Mouse (Mus musculus) embryonic facial prominence, embryonic 13.5 days (tissue): ENCODE data around the gene Hoxd11. TPM values are rescaled to one million over a fixed set of nuclear protein-coding genes. Genes with fewer than 3 reads are reported as not detected.

Source experiments
- ATAC-seq: fragments of 200-750 bp; cut with Nextera tagmentation; 2 replicates; pipeline ENCODE4 v1.8.0; 2017; ENCODE audit warnings: low read depth; ENCODE audit not compliant: insufficient number of reproducible peaks, insufficient read depth, low FRiP score, low TSS enrichment
- H3K27ac ChIP-seq: fragments of 300-500 bp; sonication (generic); 2 replicates; pipeline ENCODE4 v1.5.1; 2015; ENCODE audit warnings: moderate library complexity, mild to moderate bottlenecking, inconsistent platforms
- H3K27me3 ChIP-seq: fragments of 300-500 bp; sonication (generic); 2 replicates; pipeline ENCODE4 v1.6.1; 2015; ENCODE audit warnings: mild to moderate bottlenecking, inconsistent platforms
- H3K36me3 ChIP-seq: fragments of 300-500 bp; sonication (generic); 2 replicates; pipeline ENCODE4 v1.6.1; 2015; ENCODE audit warnings: mild to moderate bottlenecking, inconsistent platforms
- H3K4me1 ChIP-seq: fragments of 300-500 bp; sonication (generic); 2 replicates; pipeline ENCODE4 v1.6.1; 2015; ENCODE audit warnings: inconsistent platforms
- H3K4me2 ChIP-seq: fragments of 300-500 bp; sonication (generic); 2 replicates; pipeline ENCODE4 v1.6.1; 2015; ENCODE audit warnings: moderate library complexity, mild to moderate bottlenecking, inconsistent platforms
- H3K4me3 ChIP-seq: fragments of 300-500 bp; sonication (generic); 2 replicates; pipeline ENCODE4 v1.5.1; 2015; ENCODE audit warnings: mild to moderate bottlenecking, inconsistent platforms
- H3K9ac ChIP-seq: fragments of 300-500 bp; sonication (generic); 2 replicates; pipeline ENCODE4 v1.6.1; 2015; ENCODE audit warnings: mild to moderate bottlenecking, inconsistent platforms
- H3K9me3 ChIP-seq: fragments of 300-500 bp; sonication (generic); 2 replicates; pipeline ENCODE4 v1.6.1; 2016; ENCODE audit warnings: inconsistent platforms
- WGBS: fragments of 180-500 bp; shearing (Covaris S2); methylation state at CpG from one replicate; pipeline ENCODE4 v1.1.7; 2015; ENCODE audit warnings: mixed read lengths; 5-methylcytosine and 5-hydroxymethylcytosine counted together
- polyA plus RNA-seq: library from polyadenylated mRNA; unstranded; fragments of >200 nt; fragmentation: Nextera tagmentation; extraction: Ambion mirVana; gene quantifications from 2 replicates; pipeline ENCODE4 v1.2.1, GENCODE M21; 2015

Hoxd11 gene
- polyA plus RNA-seq, 1 experiment from 2014 or later: not detected

GRCm38 (mm10) chr2:74693432-74693827, 14.1 kb downstream of the Hoxd11 start:
- Histone ChIP-seq H3K9me3 (no peaks in the 10 kb centered on the region), H3K4me1 (peaks cover 10% of the 10 kb centered on the region), H3K4me2 (no peak overlapping the region), H3K27me3 (peaks cover 95% of the 10 kb centered on the region), H3K9ac (no peak overlapping the region), H3K36me3 (no peaks in the 10 kb centered on the region), H3K4me3 (no peak overlapping the region), H3K27ac (no peak overlapping the region)
- no peak for ATAC-seq
- WGBS: 3% methylated on average over 4 of the region's 4 CpGs

DNA sequence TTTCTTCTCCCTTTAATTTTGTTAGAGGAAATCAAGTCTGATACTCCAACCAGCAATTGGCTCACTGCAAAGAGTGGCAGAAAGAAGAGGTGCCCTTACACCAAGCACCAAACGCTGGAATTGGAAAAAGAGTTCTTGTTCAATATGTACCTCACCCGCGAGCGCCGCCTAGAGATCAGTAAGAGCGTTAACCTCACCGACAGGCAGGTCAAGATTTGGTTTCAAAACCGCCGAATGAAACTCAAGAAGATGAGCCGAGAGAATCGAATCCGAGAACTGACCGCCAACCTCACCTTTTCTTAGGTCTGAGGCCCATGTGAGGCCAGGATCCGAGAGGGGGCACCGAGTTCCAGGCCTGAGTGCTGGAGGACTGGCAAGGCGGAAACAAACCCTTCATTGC, 14.7 kb downstream of the Hoxd11 start:
- Histone ChIP-seq H3K27ac (no peak overlapping the region), H3K36me3 (no peaks in the 10 kb centered on the region), H3K9ac (no peak overlapping the region), H3K4me1 (peaks cover 14% of the 10 kb centered on the region), H3K4me3 (no peak overlapping the region), H3K9me3 (no peaks in the 10 kb centered on the region), H3K27me3 (peaks cover 95% of the 10 kb centered on the region), H3K4me2 (no peak overlapping the region)
- ATAC-seq: no peak
- 1% methylated on average over 16 of the region's 16 CpGs for WGBS

- peaks cover 97% of the 10 kb centered on the region for H3K27me3 ChIP-seq
- peaks cover 14% of the 10 kb centered on the region for H3K4me1 ChIP-seq
- no peak overlapping the region for H3K4me2 ChIP-seq
- H3K9me3 ChIP-seq: no peaks in the 10 kb centered on the region
- ATAC-seq: no peak
- H3K36me3 ChIP-seq: no peaks in the 10 kb centered on the region
- H3K27ac ChIP-seq: no peak overlapping the region
- H3K4me3 ChIP-seq: no peak overlapping the region
- no peak overlapping the region for H3K9ac ChIP-seq
- 4% methylated on average over 1 of the region's 1 CpGs for whole genome bisulfite sequencing
These were observed 16.0 kb downstream of the Hoxd11 start for GRCm38 (mm10) chr2:74695383-74695782.

- no peaks in the 10 kb centered on the region for H3K36me3 ChIP-seq
- no peak for ATAC-seq
- no peak overlapping the region for H3K4me3 ChIP-seq
- H3K4me1 ChIP-seq: peaks cover 14% of the 10 kb centered on the region
- no peaks in the 10 kb centered on the region for H3K9me3 ChIP-seq
- no peak overlapping the region for H3K4me2 ChIP-seq
- peaks cover 100% of the 10 kb centered on the region for H3K27me3 ChIP-seq
- H3K27ac ChIP-seq: no peak overlapping the region
- WGBS: 2% methylated on average over 7 of the region's 7 CpGs
- H3K9ac ChIP-seq: no peak overlapping the region
These were observed 16.6 kb downstream of the Hoxd11 start for GRCm38 (mm10) chr2:74695813-74696430.

- Histone ChIP-seq H3K27ac (no peak overlapping the region), H3K4me1 (peaks cover 14% of the 10 kb centered on the region), H3K36me3 (no peaks in the 10 kb centered on the region), H3K4me2 (no peak overlapping the region), H3K4me3 (no peak overlapping the region), H3K9me3 (no peaks in the 10 kb centered on the region), H3K27me3 (peaks cover 100% of the 10 kb centered on the region), H3K9ac (no peak overlapping the region)
- WGBS: 1% methylated on average over 34 of the region's 34 CpGs
- ATAC-seq: no peak
These were observed 17.3 kb downstream of the Hoxd11 start for GRCm38 (mm10) chr2:74696442-74697335.

GRCm38 (mm10) chr2:74697567-74698121, 18.3 kb downstream of the Hoxd11 start, which contains the start of gene Hoxd9:
Gene Hoxd9, plus strand, starts transcription at chr2:74697727.
- Histone ChIP-seq H3K9me3 (no peaks in the 10 kb centered on the region), H3K27me3 (peaks cover 100% of the 10 kb centered on the region), H3K4me1 (peaks cover 14% of the 10 kb centered on the region), H3K27ac (no peak within 1 kb of the TSS), H3K4me2 (peak within 1 kb of the TSS; percentile 58), H3K4me3 (peak within 1 kb of the TSS; percentile 37), H3K36me3 (no peaks in the 10 kb centered on the region), H3K9ac (peak within 1 kb of the TSS; percentile 52)
- under 1% methylated on average over 43 of the region's 43 CpGs for WGBS
- no peak for ATAC-seq

GRCm38 (mm10) chr2:74698201-74699052, 19.1 kb downstream of the Hoxd11 start:
- ATAC-seq: no peak
- peak overlapping the region; percentile 37 for H3K4me3 ChIP-seq
- peak overlapping the region; percentile 52 for H3K9ac ChIP-seq
- H3K36me3 ChIP-seq: no peaks in the 10 kb centered on the region
- no peaks in the 10 kb centered on the region for H3K9me3 ChIP-seq
- no peak overlapping the region for H3K27ac ChIP-seq
- WGBS: under 1% methylated on average over 86 of the region's 86 CpGs
- H3K4me1 ChIP-seq: peaks cover 14% of the 10 kb centered on the region
- peaks cover 100% of the 10 kb centered on the region for H3K27me3 ChIP-seq
- H3K4me2 ChIP-seq: peak overlapping the region; percentile 58

DNA sequence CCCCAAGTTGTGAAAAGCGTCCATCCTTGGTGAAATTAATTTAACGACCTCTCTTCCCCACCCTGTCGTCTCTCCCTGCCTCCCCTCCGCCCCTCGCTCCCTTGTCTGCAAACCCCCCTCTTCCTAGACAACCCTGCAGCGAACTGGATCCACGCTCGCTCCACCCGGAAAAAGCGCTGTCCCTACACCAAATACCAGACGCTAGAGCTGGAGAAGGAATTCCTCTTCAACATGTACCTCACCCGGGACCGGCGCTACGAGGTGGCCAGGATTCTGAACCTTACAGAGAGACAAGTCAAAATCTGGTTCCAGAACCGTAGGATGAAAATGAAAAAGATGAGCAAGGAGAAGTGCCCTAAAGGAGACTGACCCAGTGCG, 19.7 kb downstream of the Hoxd11 start:
- no peak for ATAC-seq
- WGBS: 2% methylated on average over 17 of the region's 17 CpGs
- Histone ChIP-seq H3K4me2 (peak overlapping the region; percentile 58; the same call in 1 of the 2 replicates), H3K4me1 (peaks cover 14% of the 10 kb centered on the region), H3K27me3 (peaks cover 100% of the 10 kb centered on the region), H3K9ac (no peak overlapping the region), H3K9me3 (no peaks in the 10 kb centered on the region), H3K27ac (no peak overlapping the region), H3K36me3 (no peaks in the 10 kb centered on the region), H3K4me3 (0 out of 2 replicates have a peak overlapping the region, but pooled peaks have one; percentile 37)

DNA sequence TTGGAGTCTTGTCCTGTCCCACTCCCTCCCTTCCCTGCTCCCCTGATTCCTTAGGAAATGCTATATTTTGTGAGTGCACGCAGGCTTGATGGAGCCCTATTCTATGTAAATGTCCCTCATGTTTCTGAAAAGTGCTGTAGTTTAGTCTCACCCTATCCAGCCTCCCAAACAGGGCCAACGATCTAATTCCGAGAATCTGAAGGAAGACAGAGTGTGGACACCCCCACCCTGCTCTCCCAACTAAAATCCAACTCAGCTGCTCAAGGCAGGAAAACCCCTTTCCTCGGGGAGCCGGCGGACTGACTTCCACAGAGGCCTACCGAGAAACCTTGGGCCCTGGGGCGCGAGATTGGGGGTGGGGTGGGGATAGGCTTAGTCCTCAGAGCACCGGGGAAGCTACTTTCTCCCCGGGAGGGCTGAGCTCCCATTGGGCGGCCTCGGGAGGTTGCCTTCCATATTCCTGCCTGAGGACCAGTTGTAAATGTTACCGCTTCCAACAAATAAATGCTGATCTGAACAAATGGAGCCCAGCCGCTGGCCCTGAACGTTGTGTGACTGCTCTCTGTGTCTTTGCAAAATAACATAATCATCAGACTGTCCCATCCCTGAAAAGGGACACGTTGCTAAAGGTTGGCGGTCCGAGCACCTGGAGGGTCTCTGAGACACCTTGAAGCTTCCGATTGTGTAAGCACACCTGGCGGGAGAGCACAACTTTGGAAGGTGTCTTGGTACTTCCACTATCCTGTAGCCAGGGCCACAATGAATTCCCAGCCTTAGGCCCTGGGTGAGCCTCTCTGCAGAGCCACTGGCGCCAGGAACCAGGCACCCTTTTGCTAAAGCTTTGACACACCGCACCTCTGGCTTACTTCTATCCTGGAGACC, 20.5 kb downstream of the Hoxd11 start:
- H3K36me3 ChIP-seq: no peaks in the 10 kb centered on the region
- no peak overlapping the region for H3K4me3 ChIP-seq
- H3K27ac ChIP-seq: no peak overlapping the region
- ATAC-seq: no peak
- H3K4me1 ChIP-seq: peaks cover 19% of the 10 kb centered on the region
- H3K27me3 ChIP-seq: peaks cover 100% of the 10 kb centered on the region
- no peaks in the 10 kb centered on the region for H3K9me3 ChIP-seq
- H3K4me2 ChIP-seq: no peak overlapping the region
- WGBS: 2% methylated on average over 23 of the region's 23 CpGs
- no peak overlapping the region for H3K9ac ChIP-seq

GRCm38 (mm10) chr2:74700546-74701112, 21.3 kb downstream of the Hoxd11 start:
- no peak for ATAC-seq
- no peak overlapping the region for H3K4me2 ChIP-seq
- H3K27ac ChIP-seq: no peak overlapping the region
- no peak overlapping the region for H3K9ac ChIP-seq
- H3K4me3 ChIP-seq: no peak overlapping the region
- H3K4me1 ChIP-seq: peaks cover 24% of the 10 kb centered on the region
- WGBS: 2% methylated on average over 22 of the region's 22 CpGs
- no peaks in the 10 kb centered on the region for H3K9me3 ChIP-seq
- H3K36me3 ChIP-seq: no peaks in the 10 kb centered on the region
- H3K27me3 ChIP-seq: peaks cover 100% of the 10 kb centered on the region
